Mouse (Mus musculus) MEL-GATA-1-ER (cell line): ENCODE measurements around the gene Khdc1a.

Experiments used
- DNase-seq: peaks from one replicate; pipeline ENCODE4 v3.0.0-alpha.2; 2012; ENCODE audit warnings: low read depth; ENCODE audit errors: extremely low read depth

Gene Khdc1a

GRCm38 (mm10) chr1:21391138-21391671 is 41.8 kb downstream of the Khdc1a start:
- DNase-seq = no peak
